Mouse (Mus musculus) megakaryocyte-erythroid progenitor cell, adult 5-6 weeks (primary cell): ENCODE measurements around the gene Rhox4e. TPM values are rescaled to one million over a fixed set of nuclear protein-coding genes. Genes with fewer than 3 reads are reported as not detected.
"Not testable (repeated sequence)": the region's sequence is repeated elsewhere in the genome, so short reads cannot be mapped to it uniquely, and the experiment has no call there.

Experiments
- ATAC-seq: replicated peaks from 2 replicates; pipeline ENCODE4 v1.8.0; 2016; ENCODE audit warnings: mild to moderate bottlenecking, inconsistent platforms; ENCODE audit not compliant: severe bottlenecking, poor library complexity, low FRiP score, low TSS enrichment
- total RNA-seq, 2 experiments: library from RNA; stranded (forward) in 1 of 2; stranded (reverse) in 1 of 2; fragments of 200-1000, 215-1000 nt in 1 of 2; fragments of >200 nt in 1 of 2; fragmentation: Nextera tagmentation in 1 of 2; gene quantifications; 2 replicates each; pipeline ENCODE4 v1.2.3; 2014 to 2017

Rhox4e gene
- total RNA-seq (2014; fragmentation: Nextera tagmentation): not detected in 2 replicates
- not detected in 2 replicates for total RNA-seq (2017)

GRCm38 (mm10) chrX:37557112-37557511 lies at the start of gene Rhox4e:
Gene Rhox4e (plus strand): TSS chrX:37557412.
- ATAC-seq: not testable (repeated sequence)

DNA sequence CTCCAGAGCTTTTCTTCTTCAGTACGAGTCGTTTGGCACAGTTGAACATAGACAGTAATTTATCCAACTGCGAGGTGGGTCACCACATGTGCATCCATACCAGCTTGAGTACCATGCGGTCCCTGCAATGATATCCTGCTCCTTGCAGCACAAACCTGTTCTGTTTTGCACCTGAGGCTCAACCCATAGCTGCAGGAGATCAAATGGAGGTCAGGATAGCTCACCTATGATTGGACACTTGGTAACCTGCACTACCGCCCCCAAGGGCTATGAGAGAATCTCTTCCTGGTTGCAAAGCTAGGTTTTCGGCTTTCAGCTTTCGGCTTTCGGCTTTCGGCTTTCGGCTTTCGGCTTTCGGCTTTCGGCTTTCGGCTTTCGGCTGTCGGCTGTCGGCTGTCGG lies 43.2 kb upstream of the Rhox4e start, which contains the start of gene Rhox4d:
Gene Rhox4d, plus strand, starts transcription at position 301 of the 400 bp plus-strand sequence.
- not testable (repeated sequence) for ATAC-seq

DNA sequence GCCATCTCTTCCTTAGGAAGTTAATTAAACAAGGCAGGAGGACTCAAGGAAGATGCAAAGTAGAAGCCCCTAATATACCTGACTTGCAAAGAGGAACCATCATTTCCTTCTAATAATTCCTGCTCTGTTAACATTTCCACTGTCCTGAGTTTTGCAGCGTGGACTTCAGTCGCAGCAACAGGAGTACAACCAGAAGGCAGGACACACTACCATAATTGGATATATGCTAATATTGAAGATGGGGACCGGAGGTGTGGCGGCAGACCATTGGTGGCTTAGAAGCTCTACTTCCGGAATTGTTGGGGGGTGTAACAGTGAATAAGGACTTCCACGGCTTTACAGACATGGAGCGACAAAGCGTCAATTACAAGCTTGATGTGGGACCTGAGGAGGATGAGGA lies 27.1 kb upstream of the Rhox4e start, which contains the start of gene Rhox2e:
Gene Rhox2e, plus strand, starts transcription at position 301 of the 400 bp plus-strand sequence.
- ATAC-seq: not testable (repeated sequence)

DNA sequence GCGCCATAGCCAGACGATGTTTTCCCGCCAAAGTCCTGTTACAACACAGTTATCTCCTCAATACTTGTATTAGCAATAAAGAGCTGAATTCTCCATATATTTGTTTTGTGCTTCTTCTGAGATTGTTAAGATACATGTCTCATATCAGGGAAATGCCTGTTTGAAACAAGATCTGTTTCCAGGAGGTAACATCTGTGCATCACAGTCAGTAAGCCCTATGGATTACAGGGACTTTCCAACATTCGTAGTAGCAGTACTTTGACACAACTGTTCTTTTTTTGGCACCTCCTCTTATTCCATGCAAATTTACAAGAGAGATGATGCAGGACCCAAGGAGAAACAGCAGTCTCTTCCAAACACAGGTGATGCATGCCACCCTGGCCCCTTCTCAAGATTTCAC lies 15.5 kb upstream of the Rhox4e start, which contains the start of gene Rhox3e:
Gene Rhox3e, plus strand, starts transcription at position 301 of the 400 bp plus-strand sequence.
- ATAC-seq: not testable (repeated sequence)

GRCm38 (mm10) chrX:37571105-37571504 lies 13.9 kb downstream of the Rhox4e start, which contains the start of gene Rhox2f:
Gene Rhox2f (plus strand): TSS chrX:37571405.
- not testable (repeated sequence) for ATAC-seq

- not testable (repeated sequence) for ATAC-seq
Observed at GRCm38 (mm10) chrX:37572638-37573037, 15.4 kb downstream of the Rhox4e start.

- ATAC-seq: not testable (repeated sequence)
Observed at GRCm38 (mm10) chrX:37580692-37581091, 23.5 kb downstream of the Rhox4e start, which contains the start of gene Rhox3f. Gene Rhox3f (plus strand): TSS chrX:37580992.

GRCm38 (mm10) chrX:37607604-37608003 lies 50.4 kb downstream of the Rhox4e start, which contains the start of gene Rhox4f:
Gene Rhox4f (minus strand): TSS chrX:37607704.
- not testable (repeated sequence) for ATAC-seq

Other genes starting within 250 kb of the Rhox4e start
- gene Rhox3a2, start 177.4 kb upstream of the Rhox4e start, total RNA-seq (2014; fragmentation: Nextera tagmentation): not detected in 2 replicates
- not detected in 2 replicates for gene Rhox3a2, start 177.4 kb upstream of the Rhox4e start, total RNA-seq (2017)
- not detected in 2 replicates for gene Rhox4a2, start 166.6 kb upstream of the Rhox4e start, total RNA-seq (2014; fragmentation: Nextera tagmentation)
- not detected in 2 replicates for gene Rhox4a2, start 166.6 kb upstream of the Rhox4e start, total RNA-seq (2017)
- not detected in 2 replicates for gene Rhox2b, start 145.3 kb upstream of the Rhox4e start, total RNA-seq (2014; fragmentation: Nextera tagmentation)
- not detected in 2 replicates for gene Rhox2b, start 145.3 kb upstream of the Rhox4e start, total RNA-seq (2017)
- gene Rhox4b, start 124.9 kb upstream of the Rhox4e start, total RNA-seq (2014; fragmentation: Nextera tagmentation): not detected in 2 replicates
- gene Rhox4b, start 124.9 kb upstream of the Rhox4e start, total RNA-seq (2017): not detected in 2 replicates
- not detected in 2 replicates for gene Rhox2c, start 103.7 kb upstream of the Rhox4e start, total RNA-seq (2014; fragmentation: Nextera tagmentation)
- gene Rhox2c, start 103.7 kb upstream of the Rhox4e start, total RNA-seq (2017): not detected in 2 replicates
- gene Rhox3c, start 98.8 kb upstream of the Rhox4e start, total RNA-seq (2014; fragmentation: Nextera tagmentation): not detected in 2 replicates
- not detected in 2 replicates for gene Rhox3c, start 98.8 kb upstream of the Rhox4e start, total RNA-seq (2017)
- not detected in 2 replicates for gene Rhox4c, start 77.1 kb upstream of the Rhox4e start, total RNA-seq (2014; fragmentation: Nextera tagmentation)
- not detected in 2 replicates for gene Rhox4c, start 77.1 kb upstream of the Rhox4e start, total RNA-seq (2017)
- not detected in 2 replicates for gene Rhox2d, start 64.0 kb upstream of the Rhox4e start, total RNA-seq (2014; fragmentation: Nextera tagmentation)
- gene Rhox2d, start 64.0 kb upstream of the Rhox4e start, total RNA-seq (2017): not detected in 2 replicates
- not detected in 2 replicates for gene Rhox4d, start 43.1 kb upstream of the Rhox4e start, total RNA-seq (2014; fragmentation: Nextera tagmentation)
- not detected in 2 replicates for gene Rhox4d, start 43.1 kb upstream of the Rhox4e start, total RNA-seq (2017)
- gene Rhox2e, start 27.0 kb upstream of the Rhox4e start, total RNA-seq (2014; fragmentation: Nextera tagmentation): not detected in 2 replicates
- not detected in 2 replicates for gene Rhox2e, start 27.0 kb upstream of the Rhox4e start, total RNA-seq (2017)
- gene Rhox3e, start 15.4 kb upstream of the Rhox4e start, total RNA-seq (2014; fragmentation: Nextera tagmentation): not detected in 2 replicates
- gene Rhox3e, start 15.4 kb upstream of the Rhox4e start, total RNA-seq (2017): not detected in 2 replicates
- gene Rhox2f, start 14.0 kb downstream of the Rhox4e start, total RNA-seq (2014; fragmentation: Nextera tagmentation): not detected in 2 replicates
- not detected in 2 replicates for gene Rhox2f, start 14.0 kb downstream of the Rhox4e start, total RNA-seq (2017)
- not detected in 2 replicates for gene Rhox3f, start 23.6 kb downstream of the Rhox4e start, total RNA-seq (2014; fragmentation: Nextera tagmentation)
- gene Rhox3f, start 23.6 kb downstream of the Rhox4e start, total RNA-seq (2017): not detected in 2 replicates
- not detected in 2 replicates for gene Rhox4f, start 50.3 kb downstream of the Rhox4e start, total RNA-seq (2014; fragmentation: Nextera tagmentation)
- gene Rhox4f, start 50.3 kb downstream of the Rhox4e start, total RNA-seq (2017): not detected in 2 replicates
- gene Rhox3g, start 71.2 kb downstream of the Rhox4e start, total RNA-seq (2014; fragmentation: Nextera tagmentation): not detected in 2 replicates
- not detected in 2 replicates for gene Rhox3g, start 71.2 kb downstream of the Rhox4e start, total RNA-seq (2017)
- not detected in 2 replicates for gene Rhox2g, start 86.1 kb downstream of the Rhox4e start, total RNA-seq (2014; fragmentation: Nextera tagmentation)
- gene Rhox2g, start 86.1 kb downstream of the Rhox4e start, total RNA-seq (2017): not detected in 2 replicates
- gene Rhox4g, start 93.9 kb downstream of the Rhox4e start, total RNA-seq (2014; fragmentation: Nextera tagmentation): not detected in 2 replicates
- not detected in 2 replicates for gene Rhox4g, start 93.9 kb downstream of the Rhox4e start, total RNA-seq (2017)
- not detected in 2 replicates for gene Rhox3h, start 111.4 kb downstream of the Rhox4e start, total RNA-seq (2014; fragmentation: Nextera tagmentation)
- gene Rhox3h, start 111.4 kb downstream of the Rhox4e start, total RNA-seq (2017): not detected in 2 replicates
- gene Rhox2h, start 115.9 kb downstream of the Rhox4e start, total RNA-seq (2014; fragmentation: Nextera tagmentation): not detected in 2 replicates
- not detected in 2 replicates for gene Rhox2h, start 115.9 kb downstream of the Rhox4e start, total RNA-seq (2017)
- not detected in 2 replicates for gene Rhox5, start 247.4 kb downstream of the Rhox4e start, total RNA-seq (2014; fragmentation: Nextera tagmentation)
- gene Rhox5, start 247.4 kb downstream of the Rhox4e start, total RNA-seq (2017): not detected in 2 replicates